Mouse (Mus musculus) limb, embryonic 10.5 days (tissue): ENCODE measurements around the gene Atf6b. TPM values are rescaled to one million over a fixed set of nuclear protein-coding genes. Genes with fewer than 3 reads are reported as not detected.

Experiments
- DNase-seq: peaks from one replicate; pipeline ENCODE4 v3.0.0-alpha.2; 2017; ENCODE audit warnings: low spot score
- H3K27ac ChIP-seq: fragments of 300-500 bp; sonication (generic); 2 replicates; pipeline ENCODE4 v1.5.1; 2016; ENCODE audit warnings: mild to moderate bottlenecking
- H3K27me3 ChIP-seq: fragments of 300-500 bp; sonication (generic); 2 replicates; pipeline ENCODE4 v1.6.1; 2016; ENCODE audit warnings: low read depth, mild to moderate bottlenecking; ENCODE audit not compliant: poor library complexity, severe bottlenecking
- H3K36me3 ChIP-seq: fragments of 300-500 bp; sonication (generic); 2 replicates; pipeline ENCODE4 v1.6.1; 2016; ENCODE audit warnings: mild to moderate bottlenecking, moderate library complexity
- H3K4me1 ChIP-seq: fragments of 300-500 bp; sonication (generic); 2 replicates; pipeline ENCODE4 v1.6.1; 2016
- H3K4me3 ChIP-seq: fragments of 300-500 bp; sonication (generic); 2 replicates; pipeline ENCODE4 v1.5.1; 2016; ENCODE audit warnings: mild to moderate bottlenecking, moderate library complexity
- H3K9me3 ChIP-seq: fragments of 300-500 bp; sonication (generic); replicated peaks from 2 replicates; pipeline ENCODE4 v1.6.1; 2016; ENCODE audit warnings: mild to moderate bottlenecking
- WGBS: fragments of 180-500 bp; shearing (Covaris S2); methylation state at CpG from one replicate; pipeline ENCODE4 v1.1.7; 2016; 5-methylcytosine and 5-hydroxymethylcytosine counted together
- polyA plus RNA-seq: library from polyadenylated mRNA; unstranded; fragments of >200 nt; fragmentation: Nextera tagmentation; extraction: Ambion mirVana; gene quantifications from 2 replicates; pipeline ENCODE4 v1.2.1, GENCODE M21; 2016

The Atf6b gene
- polyA plus RNA-seq, 1 experiment from 2014 or later, result 101 TPM

- 89% methylated on average over 11 of the region's 11 CpGs for WGBS
- Histone ChIP-seq H3K27ac (no peak overlapping the region), H3K27me3 (no peaks in the 10 kb centered on the region), H3K4me3 (no peak overlapping the region), H3K4me1 (peaks cover 7% of the 10 kb centered on the region; the same call in 1 of the 2 replicates), H3K9me3 (no peaks in the 10 kb centered on the region), H3K36me3 (peaks cover 86% of the 10 kb centered on the region)
- no peak for DNase-seq
Observed at GRCm38 (mm10) chr17:34613054-34613645, 33.8 kb upstream of the Atf6b start.

DNA sequence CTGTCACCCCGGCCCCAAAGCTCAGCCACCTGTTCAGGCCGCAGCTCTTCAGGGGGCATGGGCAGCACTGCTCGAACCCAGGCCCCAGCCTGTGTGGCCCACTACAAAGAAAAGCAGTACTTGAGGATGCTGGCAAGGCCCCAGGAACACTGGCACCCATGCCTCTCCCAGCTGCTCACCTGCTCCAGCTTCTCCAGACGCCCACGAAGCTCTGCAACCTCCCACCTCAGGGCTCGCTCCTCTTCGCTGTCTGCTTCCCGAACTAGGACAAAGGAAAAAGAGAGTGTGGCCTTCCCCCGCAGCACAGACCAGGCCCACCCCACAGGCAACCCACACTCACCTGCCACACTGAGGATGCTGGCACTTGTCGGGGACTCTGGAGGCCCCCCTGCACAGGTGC lies 33.1 kb upstream of the Atf6b start:
- peak overlapping the region; percentile 21; the same call in 1 of the 2 replicates for H3K4me3 ChIP-seq
- H3K27ac ChIP-seq, result no peak overlapping the region
- WGBS, result 92% methylated on average over 10 of the region's 10 CpGs
- peaks cover under 1% of the 10 kb centered on the region; the same call in 1 of the 2 replicates for H3K4me1 ChIP-seq
- DNase-seq, result no peak
- no peaks in the 10 kb centered on the region for H3K9me3 ChIP-seq
- no peaks in the 10 kb centered on the region for H3K27me3 ChIP-seq
- peaks cover 79% of the 10 kb centered on the region for H3K36me3 ChIP-seq

DNA sequence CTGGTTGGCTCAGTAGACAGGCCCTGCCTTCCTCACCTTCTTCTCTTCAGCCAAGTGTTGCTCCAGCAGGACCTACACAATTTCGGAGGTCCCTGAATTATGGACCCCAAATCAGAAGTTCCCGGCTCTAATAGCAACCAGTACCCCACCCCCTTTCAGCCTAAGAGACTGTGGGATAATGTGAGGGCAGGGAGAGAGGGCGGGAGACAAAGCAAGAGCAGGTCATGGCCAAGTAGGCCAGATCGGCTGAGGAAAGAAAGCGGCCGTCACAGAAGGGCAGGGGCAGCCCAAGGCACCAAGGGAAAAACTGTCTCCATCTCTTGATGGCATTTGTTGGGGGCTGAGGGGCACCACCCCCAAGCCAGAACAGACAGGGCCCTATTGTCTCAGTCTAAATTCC lies 31.1 kb upstream of the Atf6b start, which contains the start of gene Egfl8:
Egfl8 (minus strand) TSS at position 101 of the 400 bp plus-strand sequence.
- Histone ChIP-seq H3K27ac (0 out of 2 replicates have a peak within 1 kb of the TSS, but pooled peaks have one; percentile 43), H3K36me3 (peaks cover 72% of the 10 kb centered on the region)

DNA sequence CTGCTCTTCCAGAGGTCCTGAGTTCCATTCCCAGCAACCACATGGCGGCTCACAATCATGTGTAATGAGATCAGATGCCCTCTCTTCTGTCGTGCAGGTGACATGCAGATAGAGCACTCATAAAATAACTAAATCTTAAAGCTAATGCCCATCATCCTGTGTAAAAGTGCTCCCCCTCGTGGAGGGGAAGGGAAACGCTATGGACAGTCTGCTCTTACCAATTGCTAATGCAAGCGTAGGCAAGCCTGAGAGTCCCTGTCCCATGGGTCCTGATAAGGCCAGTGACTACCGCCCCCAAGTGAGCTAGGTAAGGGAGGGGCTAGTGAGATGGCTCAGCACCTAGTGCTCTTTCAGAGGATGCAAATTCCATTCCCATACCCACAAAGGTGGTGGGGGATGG lies 27.9 kb upstream of the Atf6b start:
- WGBS, result 24% methylated on average over 6 of the region's 6 CpGs
- H3K4me1 ChIP-seq, result no peaks in the 10 kb centered on the region
- H3K27me3 ChIP-seq, result no peaks in the 10 kb centered on the region
- no peak overlapping the region for H3K27ac ChIP-seq
- H3K4me3 ChIP-seq, result no peak overlapping the region
- H3K9me3 ChIP-seq, result no peaks in the 10 kb centered on the region
- H3K36me3 ChIP-seq, result peaks cover 70% of the 10 kb centered on the region
- peak; percentile 69 for DNase-seq

More for the DNA sequence above, 31.1 kb upstream of the Atf6b start, which contains the start of gene Egfl8:
- Histone ChIP-seq H3K9me3 (no peaks in the 10 kb centered on the region), H3K4me3 (no peak within 1 kb of the TSS), H3K27me3 (no peaks in the 10 kb centered on the region), H3K4me1 (no peaks in the 10 kb centered on the region)
- WGBS, result 81% methylated on average over 6 of the region's 6 CpGs
- DNase-seq, result no peak

GRCm38 (mm10) chr17:34621006-34621405 lies 25.9 kb upstream of the Atf6b start:
- H3K27ac ChIP-seq, result no peak overlapping the region
- peaks cover 59% of the 10 kb centered on the region for H3K36me3 ChIP-seq
- no peak for DNase-seq
- H3K9me3 ChIP-seq, result no peaks in the 10 kb centered on the region
- H3K4me1 ChIP-seq, result peaks cover 1% of the 10 kb centered on the region
- no peaks in the 10 kb centered on the region for H3K27me3 ChIP-seq
- H3K4me3 ChIP-seq, result no peak overlapping the region
- WGBS, result 93% methylated on average over 8 of the region's 8 CpGs

GRCm38 (mm10) chr17:34623161-34623560 lies 23.8 kb upstream of the Atf6b start:
- DNase-seq, result no peak
- H3K9me3 ChIP-seq, result no peaks in the 10 kb centered on the region
- H3K4me1 ChIP-seq, result peaks cover 17% of the 10 kb centered on the region
- WGBS, result 88% methylated on average over 9 of the region's 9 CpGs
- peaks cover 44% of the 10 kb centered on the region for H3K36me3 ChIP-seq
- H3K27me3 ChIP-seq, result no peaks in the 10 kb centered on the region
- no peak overlapping the region for H3K4me3 ChIP-seq
- H3K27ac ChIP-seq, result no peak overlapping the region

DNA sequence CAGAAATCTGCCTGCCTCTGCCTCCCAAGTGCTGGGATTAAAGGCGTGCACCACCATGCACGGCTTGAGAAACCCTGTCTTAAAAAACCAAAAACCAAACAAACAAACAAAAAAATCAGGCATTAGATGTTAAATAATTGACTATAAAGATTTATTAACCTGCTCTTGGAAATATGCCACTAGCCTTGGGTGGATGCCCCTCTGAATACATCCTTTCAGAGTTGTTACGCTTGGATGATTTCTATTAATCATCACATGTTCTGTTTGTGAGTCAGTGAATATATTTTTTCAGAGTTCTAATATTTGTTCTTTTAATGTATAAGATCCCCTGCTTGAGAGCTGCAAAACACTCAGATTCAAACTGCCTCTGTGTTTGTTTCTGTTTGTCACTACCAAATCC lies 22.0 kb upstream of the Atf6b start:
- WGBS, result 98% methylated on average over 3 of the region's 3 CpGs
- H3K9me3 ChIP-seq, result no peaks in the 10 kb centered on the region
- H3K4me3 ChIP-seq, result no peak overlapping the region
- peaks cover 43% of the 10 kb centered on the region for H3K36me3 ChIP-seq
- H3K27ac ChIP-seq, result no peak overlapping the region
- peaks cover 17% of the 10 kb centered on the region for H3K27me3 ChIP-seq
- no peak for DNase-seq
- peaks cover 35% of the 10 kb centered on the region for H3K4me1 ChIP-seq

- Histone ChIP-seq H3K4me3 (peak overlapping the region; percentile 74), H3K9me3 (no peaks in the 10 kb centered on the region), H3K4me1 (peaks cover 47% of the 10 kb centered on the region), H3K27me3 (peaks cover 30% of the 10 kb centered on the region), H3K27ac (peak overlapping the region; percentile 92), H3K36me3 (peaks cover 35% of the 10 kb centered on the region)
- WGBS, result 57% methylated on average over 16 of the region's 16 CpGs
- DNase-seq, result no peak
Observed at GRCm38 (mm10) chr17:34626062-34626772, 20.7 kb upstream of the Atf6b start.

GRCm38 (mm10) chr17:34626773-34627092 lies 20.2 kb upstream of the Atf6b start:
- WGBS, result 0% methylated on average over 18 of the region's 18 CpGs
- peak; percentile 59 for DNase-seq
- Histone ChIP-seq H3K4me1 (peaks cover 53% of the 10 kb centered on the region), H3K9me3 (no peaks in the 10 kb centered on the region), H3K36me3 (peaks cover 30% of the 10 kb centered on the region), H3K27me3 (peaks cover 35% of the 10 kb centered on the region), H3K27ac (peak overlapping the region; percentile 92), H3K4me3 (peak overlapping the region; percentile 74)

GRCm38 (mm10) chr17:34627093-34627942 lies 19.6 kb upstream of the Atf6b start:
- Histone ChIP-seq H3K27me3 (peaks cover 41% of the 10 kb centered on the region), H3K36me3 (peaks cover 25% of the 10 kb centered on the region), H3K4me1 (peaks cover 58% of the 10 kb centered on the region), H3K4me3 (peak overlapping the region; percentile 74), H3K27ac (peak overlapping the region; percentile 92), H3K9me3 (no peaks in the 10 kb centered on the region)
- under 1% methylated on average over 42 of the region's 45 CpGs for WGBS
- peak; percentile 94 for DNase-seq

DNA sequence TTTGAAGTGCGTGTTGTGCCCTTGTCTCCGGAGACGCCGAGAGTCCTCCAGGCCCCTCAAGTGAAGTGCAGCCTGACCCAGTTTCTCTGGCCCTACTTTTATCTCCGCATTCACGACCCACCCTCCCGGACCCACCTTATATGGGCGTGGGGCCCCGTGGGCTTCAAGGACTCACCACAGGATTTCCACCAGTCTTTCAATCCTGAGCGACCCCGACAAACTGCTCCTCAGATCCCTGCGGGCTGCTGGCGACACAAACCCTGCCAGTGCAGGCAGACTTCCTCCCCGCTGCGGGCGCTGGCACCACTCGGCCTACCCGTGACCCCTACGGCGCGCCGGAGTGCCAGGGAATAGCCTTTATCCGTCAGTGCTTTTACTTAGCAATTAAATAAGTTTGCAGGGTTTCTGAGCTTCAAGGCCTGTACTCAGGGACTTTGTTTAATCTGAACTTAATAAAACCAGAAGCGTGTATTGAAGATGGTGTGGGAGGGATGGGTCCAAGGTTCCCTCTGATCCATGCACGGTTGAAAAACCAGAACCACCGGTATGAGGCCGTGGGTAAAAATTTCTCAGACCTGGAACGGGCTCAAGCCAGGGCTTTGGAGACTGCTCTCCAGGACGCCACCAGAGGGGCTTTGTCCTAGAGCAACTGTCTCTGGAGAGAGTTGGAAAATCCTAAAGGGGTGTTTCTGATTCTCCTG lies 18.9 kb upstream of the Atf6b start, which contains the start of gene Ppt2:
Ppt2 (minus strand) TSS at position 568 of the 701 bp plus-strand sequence.
- Histone ChIP-seq H3K4me1 (peaks cover 65% of the 10 kb centered on the region), H3K36me3 (peaks cover 17% of the 10 kb centered on the region), H3K9me3 (no peaks in the 10 kb centered on the region), H3K27me3 (peaks cover 48% of the 10 kb centered on the region), H3K4me3 (peak within 1 kb of the TSS; percentile 74), H3K27ac (peak within 1 kb of the TSS; percentile 92)
- WGBS, result 6% methylated on average over 29 of the region's 29 CpGs
- no peak for DNase-seq

DNA sequence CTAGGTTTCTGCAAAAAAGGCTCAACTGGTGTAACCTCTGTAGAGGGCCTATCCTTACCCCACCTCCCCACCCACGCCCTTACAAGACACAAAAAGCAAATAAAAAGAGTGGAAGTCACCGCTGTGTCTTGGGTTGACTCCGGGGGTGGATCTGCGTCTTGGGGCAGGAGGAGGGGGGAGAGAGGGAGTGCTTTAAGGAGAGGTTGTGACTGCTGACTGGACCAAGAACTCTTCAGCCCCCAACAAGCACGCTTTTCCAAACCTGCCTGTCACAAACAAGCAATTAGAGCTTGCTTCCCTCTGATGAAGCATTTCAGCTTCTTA lies 18.3 kb upstream of the Atf6b start:
- WGBS, result 21% methylated on average over 5 of the region's 5 CpGs
- peaks cover 53% of the 10 kb centered on the region for H3K27me3 ChIP-seq
- no peak for DNase-seq
- H3K27ac ChIP-seq, result peak overlapping the region; percentile 92
- peaks cover 12% of the 10 kb centered on the region for H3K36me3 ChIP-seq
- peaks cover 68% of the 10 kb centered on the region for H3K4me1 ChIP-seq
- peak overlapping the region; percentile 74 for H3K4me3 ChIP-seq
- H3K9me3 ChIP-seq, result no peaks in the 10 kb centered on the region
